Mouse (Mus musculus): ENCODE results near the gene Riox1. TPM values are rescaled to one million over a fixed set of nuclear protein-coding genes. Genes with fewer than 3 reads are reported as not detected.
"Not testable (repeated sequence)": the region's sequence is repeated elsewhere in the genome, so short reads cannot be mapped to it uniquely, and the experiment has no call there.

Riox1 gene
- polyA plus RNA-seq, 1 experiment from 2014 or later: 15.5 TPM

GRCm38 (mm10) chr12:83927747-83928146, 22.7 kb upstream of the Riox1 start:
- H3K4me3 ChIP-seq: no peak overlapping the region
- no peaks in the 10 kb centered on the region for H3K27me3 ChIP-seq (ENCODE audit: low read depth, poor library complexity, severe bottlenecking)
- peaks cover 21% of the 10 kb centered on the region for H3K4me1 ChIP-seq
- no peak for DNase-seq (ENCODE audit: low spot score)
- H3K27ac ChIP-seq (replicated peaks): no peak overlapping the region
- 84% methylated on average over 4 of the region's 4 CpGs for WGBS
- H3K9me3 ChIP-seq (replicated peaks): no peaks in the 10 kb centered on the region
- H3K36me3 ChIP-seq: no peaks in the 10 kb centered on the region

- Histone ChIP-seq H3K9me3 (replicated peaks) (no peaks in the 10 kb centered on the region), H3K4me1 (peaks cover 9% of the 10 kb centered on the region), H3K27ac (replicated peaks) (no peak overlapping the region), H3K4me3 (no peak overlapping the region), H3K27me3 (ENCODE audit: low read depth, poor library complexity, severe bottlenecking) (no peaks in the 10 kb centered on the region), H3K36me3 (no peaks in the 10 kb centered on the region)
- 56% methylated on average over 2 of the region's 2 CpGs for WGBS
- no peak for DNase-seq (ENCODE audit: low spot score)
These were observed 21.1 kb upstream of the Riox1 start for GRCm38 (mm10) chr12:83929186-83929804.

GRCm38 (mm10) chr12:83937600-83937999, 12.8 kb upstream of the Riox1 start:
- H3K27me3 ChIP-seq (ENCODE audit: low read depth, poor library complexity, severe bottlenecking): no peaks in the 10 kb centered on the region
- 75% methylated on average over 10 of the region's 10 CpGs for WGBS
- H3K4me1 ChIP-seq: peaks cover 16% of the 10 kb centered on the region
- DNase-seq (ENCODE audit: low spot score): no peak
- H3K9me3 ChIP-seq (replicated peaks): no peaks in the 10 kb centered on the region
- H3K4me3 ChIP-seq: no peak overlapping the region
- no peaks in the 10 kb centered on the region for H3K36me3 ChIP-seq
- no peak overlapping the region for H3K27ac ChIP-seq (replicated peaks)

GRCm38 (mm10) chr12:83938592-83938991, 11.8 kb upstream of the Riox1 start:
- not testable (repeated sequence) for H3K27me3 ChIP-seq (ENCODE audit: low read depth, poor library complexity, severe bottlenecking); DNase-seq (ENCODE audit: low spot score); H3K27ac ChIP-seq (replicated peaks); H3K36me3 ChIP-seq; H3K4me3 ChIP-seq; H3K9me3 ChIP-seq (replicated peaks)
- WGBS: 51% methylated on average over 1 of the region's 1 CpGs
- peaks cover 11% of the 10 kb centered on the region for H3K4me1 ChIP-seq

GRCm38 (mm10) chr12:83939332-83939731, 11.1 kb upstream of the Riox1 start:
- no peaks in the 10 kb centered on the region for H3K27me3 ChIP-seq (ENCODE audit: low read depth, poor library complexity, severe bottlenecking)
- H3K36me3 ChIP-seq: no peaks in the 10 kb centered on the region
- H3K27ac ChIP-seq (replicated peaks): no peak overlapping the region
- H3K4me1 ChIP-seq: peaks cover 10% of the 10 kb centered on the region
- no peaks in the 10 kb centered on the region for H3K9me3 ChIP-seq (replicated peaks)
- no peak overlapping the region for H3K4me3 ChIP-seq
- WGBS: 77% methylated on average over 2 of the region's 2 CpGs
- DNase-seq (ENCODE audit: low spot score): no peak

- Histone ChIP-seq H3K27me3 (ENCODE audit: low read depth, poor library complexity, severe bottlenecking) (no peaks in the 10 kb centered on the region), H3K9me3 (replicated peaks) (no peaks in the 10 kb centered on the region), H3K4me3 (no peak overlapping the region), H3K4me1 (peaks cover 10% of the 10 kb centered on the region), H3K36me3 (no peaks in the 10 kb centered on the region), H3K27ac (replicated peaks) (no peak overlapping the region)
- WGBS: 56% methylated on average over 4 of the region's 4 CpGs
- no peak for DNase-seq (ENCODE audit: low spot score)
These were observed 10.4 kb upstream of the Riox1 start for GRCm38 (mm10) chr12:83940031-83940430.

GRCm38 (mm10) chr12:83941938-83942337, 8.5 kb upstream of the Riox1 start:
- no peaks in the 10 kb centered on the region for H3K9me3 ChIP-seq (replicated peaks)
- DNase-seq (ENCODE audit: low spot score): no peak
- no peak overlapping the region for H3K27ac ChIP-seq (replicated peaks)
- WGBS: 74% methylated on average over 3 of the region's 3 CpGs
- H3K4me1 ChIP-seq: peaks cover 10% of the 10 kb centered on the region
- no peaks in the 10 kb centered on the region for H3K36me3 ChIP-seq
- H3K4me3 ChIP-seq: no peak overlapping the region
- H3K27me3 ChIP-seq (ENCODE audit: low read depth, poor library complexity, severe bottlenecking): no peaks in the 10 kb centered on the region

- DNase-seq (ENCODE audit: low spot score): no peak
- Histone ChIP-seq H3K9me3 (replicated peaks) (no peaks in the 10 kb centered on the region), H3K27me3 (ENCODE audit: low read depth, poor library complexity, severe bottlenecking) (no peaks in the 10 kb centered on the region), H3K4me3 (no peak overlapping the region), H3K27ac (replicated peaks) (no peak overlapping the region), H3K36me3 (peaks cover 8% of the 10 kb centered on the region), H3K4me1 (peaks cover 25% of the 10 kb centered on the region)
- WGBS: 86% methylated on average over 8 of the region's 8 CpGs
These were observed 3.1 kb upstream of the Riox1 start for GRCm38 (mm10) chr12:83947260-83947811.

- Histone ChIP-seq H3K4me3 (no peak overlapping the region), H3K27me3 (ENCODE audit: low read depth, poor library complexity, severe bottlenecking) (no peaks in the 10 kb centered on the region), H3K27ac (replicated peaks) (no peak overlapping the region), H3K4me1 (peaks cover 39% of the 10 kb centered on the region), H3K36me3 (peaks cover 25% of the 10 kb centered on the region), H3K9me3 (replicated peaks) (no peaks in the 10 kb centered on the region)
- 81% methylated on average over 4 of the region's 4 CpGs for WGBS
- no peak for DNase-seq (ENCODE audit: low spot score)
These were observed 1.4 kb upstream of the Riox1 start for GRCm38 (mm10) chr12:83949043-83949442.

- Histone ChIP-seq H3K36me3 (peaks cover 33% of the 10 kb centered on the region), H3K27ac (replicated peaks) (peak overlapping the region; percentile 94), H3K27me3 (ENCODE audit: low read depth, poor library complexity, severe bottlenecking) (no peaks in the 10 kb centered on the region), H3K9me3 (replicated peaks) (no peaks in the 10 kb centered on the region), H3K4me3 (peak overlapping the region; percentile 88), H3K4me1 (peaks cover 39% of the 10 kb centered on the region)
- 29% methylated on average over 11 of the region's 11 CpGs for WGBS
- DNase-seq (ENCODE audit: low spot score): peak; percentile 19
These were observed 474 bp upstream of the Riox1 start for GRCm38 (mm10) chr12:83949776-83950492.

- peak overlapping the region; percentile 88 for H3K4me3 ChIP-seq
- under 1% methylated on average over 111 of the region's 116 CpGs for WGBS
- H3K36me3 ChIP-seq: peaks cover 44% of the 10 kb centered on the region
- peak; percentile 66 for DNase-seq (ENCODE audit: low spot score)
- H3K4me1 ChIP-seq: peaks cover 39% of the 10 kb centered on the region
- H3K27me3 ChIP-seq (ENCODE audit: low read depth, poor library complexity, severe bottlenecking): no peaks in the 10 kb centered on the region
- peak overlapping the region; percentile 94 for H3K27ac ChIP-seq (replicated peaks)
- no peaks in the 10 kb centered on the region for H3K9me3 ChIP-seq (replicated peaks)
These were observed 663 bp downstream of the Riox1 start for GRCm38 (mm10) chr12:83950840-83951701.

GRCm38 (mm10) chr12:83951711-83952575, 1.5 kb downstream of the Riox1 start:
- DNase-seq (ENCODE audit: low spot score): no peak
- H3K27me3 ChIP-seq (ENCODE audit: low read depth, poor library complexity, severe bottlenecking): no peaks in the 10 kb centered on the region
- peak overlapping the region; percentile 88 for H3K4me3 ChIP-seq
- peaks cover 53% of the 10 kb centered on the region for H3K36me3 ChIP-seq
- peak overlapping the region; percentile 94 for H3K27ac ChIP-seq (replicated peaks)
- no peaks in the 10 kb centered on the region for H3K9me3 ChIP-seq (replicated peaks)
- H3K4me1 ChIP-seq: peaks cover 39% of the 10 kb centered on the region
- WGBS: 76% methylated on average over 32 of the region's 32 CpGs
